Mouse (Mus musculus) embryonic fibroblast, embryonic 13.5 days (primary cell): ENCODE measurements around the gene Chmp1a.

Experiments used
- CTCF ChIP-seq: IDR thresholded peaks from 2 replicates; pipeline ENCODE4 v1.5.1; 2011; ENCODE audit warnings: mild to moderate bottlenecking, control low read depth, low read length, moderate library complexity, borderline replicate concordance; ENCODE audit not compliant: insufficient read depth
- POLR2A ChIP-seq: IDR thresholded peaks from 2 replicates; pipeline ENCODE4 v1.6.1; 2011; ENCODE audit warnings: low read depth, mild to moderate bottlenecking, control low read depth, low read length, moderate library complexity

GRCm38 (mm10) chr8:123181391-123181790 is 31.2 kb downstream of the Chmp1a start:
- TF ChIP-seq CTCF, result no peak
- TF ChIP-seq POLR2A, result no peak
